Mouse (Mus musculus) cerebellum, postnatal 14 days (tissue): ENCODE measurements around the gene Asxl1.
"Not testable (repeated sequence)": the region's sequence is repeated elsewhere in the genome, so short reads cannot be mapped to it uniquely, and the experiment has no call there.

Experiments used
- DNase-seq, 2 experiments: peaks; one replicate each; pipeline ENCODE4 v3.0.0; 2021; ENCODE audit warnings: mixed read lengths in 2 of 2

Asxl1 gene

GRCm38 (mm10) chr2:153346221-153347182 lies 873 bp downstream of the Asxl1 start:
- DNase-seq = peak; percentile 72 to 78

- no peak for DNase-seq
Measured at GRCm38 (mm10) chr2:153347183-153347781, 1.7 kb downstream of the Asxl1 start.

GRCm38 (mm10) chr2:153348100-153348831 lies 2.6 kb downstream of the Asxl1 start:
- DNase-seq = no peak

GRCm38 (mm10) chr2:153350552-153351181 lies 5.0 kb downstream of the Asxl1 start:
- no peak for DNase-seq

- no peak for DNase-seq
Measured at GRCm38 (mm10) chr2:153354648-153355047, 9.0 kb downstream of the Asxl1 start.

- DNase-seq = no peak
Measured at GRCm38 (mm10) chr2:153356784-153357183, 11.2 kb downstream of the Asxl1 start.

GRCm38 (mm10) chr2:153361101-153361710 lies 15.6 kb downstream of the Asxl1 start:
- DNase-seq = no peak

- DNase-seq = not testable (repeated sequence)
Measured at GRCm38 (mm10) chr2:153364531-153364930, 18.9 kb downstream of the Asxl1 start.

- no peak for DNase-seq
Measured at GRCm38 (mm10) chr2:153370871-153371270, 25.2 kb downstream of the Asxl1 start.

- DNase-seq = no peak
Measured at GRCm38 (mm10) chr2:153375380-153375779, 29.8 kb downstream of the Asxl1 start.

- no peak for DNase-seq
Measured at GRCm38 (mm10) chr2:153380479-153380878, 34.9 kb downstream of the Asxl1 start.

- no peak for DNase-seq
Measured at GRCm38 (mm10) chr2:153389831-153390230, 44.2 kb downstream of the Asxl1 start.

- peak; percentile 86 to 87 for DNase-seq
Measured at GRCm38 (mm10) chr2:153393045-153393444, 47.4 kb downstream of the Asxl1 start.

GRCm38 (mm10) chr2:153397790-153398515 lies 52.3 kb downstream of the Asxl1 start:
- no peak for DNase-seq

GRCm38 (mm10) chr2:153399166-153399565 lies 53.5 kb downstream of the Asxl1 start:
- DNase-seq = no peak

- no peak for DNase-seq
Measured at GRCm38 (mm10) chr2:153404062-153404461, 58.4 kb downstream of the Asxl1 start.

- no peak for DNase-seq
Measured at GRCm38 (mm10) chr2:153404882-153405281, 59.3 kb downstream of the Asxl1 start.

GRCm38 (mm10) chr2:153406882-153407281 lies 61.3 kb downstream of the Asxl1 start:
- no peak for DNase-seq

GRCm38 (mm10) chr2:153408971-153409370 lies 63.3 kb downstream of the Asxl1 start:
- no peak for DNase-seq

GRCm38 (mm10) chr2:153411557-153411956 lies 65.9 kb downstream of the Asxl1 start:
- DNase-seq = no peak

- no peak for DNase-seq
Measured at GRCm38 (mm10) chr2:153412563-153412962, 66.9 kb downstream of the Asxl1 start.

GRCm38 (mm10) chr2:153414607-153415006 lies 69.0 kb downstream of the Asxl1 start:
- DNase-seq = no peak
